Mouse (Mus musculus) leukemia stem cell, adult 10-12 weeks (primary cell): ENCODE data around the gene Nifk. TPM values are rescaled to one million over a fixed set of nuclear protein-coding genes. Genes with fewer than 3 reads are reported as not detected.

Experiments used
- polyA plus RNA-seq: library from polyadenylated mRNA; stranded (reverse); fragments of >175 nt; gene quantifications from 2 replicates; pipeline ENCODE4 v1.2.3, GENCODE M21; 2012; ENCODE audit warnings: low replicate concordance

Nifk gene
- polyA plus RNA-seq = 1.5 and 9.2 TPM in 2 replicates

DNA sequence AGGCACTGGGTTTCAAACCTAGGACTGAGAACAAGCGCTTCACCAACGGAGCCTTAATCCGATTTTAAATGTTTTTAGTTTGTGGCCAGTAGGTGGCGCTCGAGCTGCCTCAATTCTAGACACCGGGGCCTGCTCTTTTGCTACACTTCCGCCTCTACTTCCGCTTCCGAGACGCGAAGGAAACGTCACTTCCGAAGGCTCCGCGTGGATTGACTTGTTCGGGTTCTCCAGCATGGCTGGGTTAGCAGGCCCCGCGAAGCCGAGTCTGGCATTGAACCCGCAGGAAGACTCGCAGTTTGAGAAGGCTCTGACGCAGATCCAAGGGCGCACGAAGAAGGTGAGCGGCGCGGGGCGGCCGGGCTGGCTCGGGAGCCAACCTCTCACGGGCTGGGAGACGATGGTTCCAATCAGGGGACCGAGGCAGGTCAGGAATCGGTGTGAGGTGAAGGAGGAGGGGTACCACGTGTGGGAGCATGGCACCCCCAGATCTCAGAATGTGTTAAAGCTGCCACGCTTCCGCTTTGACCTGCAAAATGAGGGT is at the start of gene Nifk:
Gene Nifk, plus strand, starts transcription at position 179 of the 541 bp plus-strand sequence.

GRCm38 (mm10) chr1:118311622-118312326 is 9.9 kb upstream of the Nifk start, which contains the start of gene Tsn:
Tsn (minus strand) TSS chr1:118311739.

Other genes with a start within 250 kb of the Nifk start
- not detected in 2 replicates for gene Gm29106, start 145.3 kb upstream of the Nifk start, polyA plus RNA-seq
- gene Tsn, start 10.1 kb upstream of the Nifk start, polyA plus RNA-seq = 1.6 and 10.3 TPM in 2 replicates
- gene Clasp1, start 67.2 kb downstream of the Nifk start, polyA plus RNA-seq = 34.8 and 58.2 TPM in 2 replicates